Mouse (Mus musculus) mature B cell (primary cell): ENCODE data around the gene Ncoa5.

Source experiments
- in situ Hi-C: fragments of 300-500 bp; cut with MboI; formaldehyde crosslinking; loops from 2 replicates; pipeline ENCODE4 v1.14.3; 2019

The Ncoa5 gene

DNA sequence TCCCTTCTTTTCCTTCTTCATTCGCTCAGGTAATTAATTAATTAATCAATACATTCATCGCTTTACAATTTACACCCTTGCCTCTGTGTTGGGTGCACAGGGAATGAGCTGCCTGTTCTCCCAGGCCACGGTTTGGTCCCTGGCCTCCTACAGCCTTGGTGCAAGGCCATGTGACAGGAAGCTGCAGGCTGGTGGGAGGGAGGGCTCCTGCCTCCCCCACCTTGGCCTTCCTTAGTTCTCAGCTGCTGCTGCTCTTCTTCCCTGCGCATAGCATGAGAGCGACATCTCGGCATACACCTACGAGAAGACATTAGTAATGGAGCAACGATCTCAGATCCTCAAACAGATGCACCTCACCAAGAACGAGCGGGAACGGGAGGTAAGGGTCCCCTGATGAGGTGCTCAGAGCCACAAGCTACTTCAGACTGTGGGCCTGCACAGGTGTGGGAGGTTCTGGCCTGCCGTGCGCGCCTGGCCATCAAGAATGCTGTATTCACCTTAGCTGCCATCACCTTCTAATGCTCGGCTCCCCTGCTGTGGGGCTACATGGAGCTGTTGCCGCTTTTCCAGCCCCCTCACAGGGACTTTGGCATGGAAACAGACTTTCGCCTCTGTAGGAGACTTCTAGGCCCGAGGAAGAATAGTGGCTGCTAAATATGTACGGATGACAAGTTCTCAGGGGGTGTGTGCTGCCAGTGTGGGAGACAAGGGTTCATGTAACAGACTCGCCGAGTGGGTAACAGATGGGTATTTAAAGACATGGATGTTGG is 39.8 kb downstream of the Ncoa5 start:
- in situ Hi-C loops: no loop called here

DNA sequence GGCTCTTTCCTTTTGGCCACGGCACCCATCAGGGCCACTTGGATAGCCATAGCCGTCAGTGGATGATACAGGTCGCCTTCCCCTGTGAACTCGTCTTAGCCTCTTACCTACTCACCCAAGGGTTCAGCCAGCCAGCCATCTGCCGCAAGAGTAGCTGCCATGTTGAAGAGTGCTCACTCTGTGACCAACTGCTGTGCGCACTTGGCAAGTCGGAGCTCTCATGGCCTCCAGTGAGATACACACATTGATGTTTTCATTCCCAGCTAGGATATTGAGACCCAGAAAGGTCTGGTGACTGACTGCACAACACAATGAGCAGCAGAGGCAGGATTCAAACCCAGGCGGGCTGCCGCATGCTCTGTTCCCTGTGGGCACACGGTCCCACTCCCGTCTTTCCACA is 40.5 kb downstream of the Ncoa5 start:
- in situ Hi-C loops: no loop called here

DNA sequence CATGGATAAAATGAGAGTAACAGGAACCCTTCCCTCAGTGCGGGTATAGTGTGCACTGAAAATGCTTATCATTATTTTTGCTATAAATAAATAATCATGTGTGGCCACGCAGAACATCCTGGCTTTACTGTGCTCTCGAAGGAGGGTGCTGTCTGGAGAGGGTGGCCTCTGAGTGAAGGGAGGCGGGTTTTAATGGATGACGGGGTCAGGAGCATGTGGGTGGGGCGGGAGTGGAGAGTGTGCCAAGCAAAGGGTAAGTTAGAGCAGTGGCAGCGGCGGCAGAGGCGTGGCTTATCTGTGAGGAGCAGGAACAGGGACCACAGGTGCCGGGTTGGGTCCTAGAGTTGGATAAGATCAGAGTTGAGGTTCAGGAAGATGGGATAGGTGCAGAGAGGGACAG is 42.9 kb downstream of the Ncoa5 start:
- in situ Hi-C loops: no loop called here

DNA sequence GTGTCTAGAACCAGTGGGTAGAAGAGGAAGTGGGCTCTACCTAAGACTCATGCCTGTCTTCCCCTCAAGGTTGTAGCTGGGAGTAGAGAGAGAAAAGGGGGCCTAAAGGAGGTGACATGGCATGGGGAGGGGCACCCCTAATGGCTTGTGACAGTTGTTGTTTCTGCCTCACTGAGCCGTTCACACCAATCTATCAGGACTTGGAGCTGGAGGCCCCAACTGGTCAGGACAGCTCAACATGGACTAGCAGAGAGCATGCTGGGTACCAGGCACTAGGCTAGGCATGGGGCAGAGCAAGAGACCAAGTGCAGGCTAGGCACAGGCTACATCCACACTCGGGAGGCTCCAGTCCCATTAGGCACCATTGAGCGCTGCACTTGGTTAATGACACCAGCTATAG is 43.6 kb downstream of the Ncoa5 start:
- in situ Hi-C loops: no loop called here

DNA sequence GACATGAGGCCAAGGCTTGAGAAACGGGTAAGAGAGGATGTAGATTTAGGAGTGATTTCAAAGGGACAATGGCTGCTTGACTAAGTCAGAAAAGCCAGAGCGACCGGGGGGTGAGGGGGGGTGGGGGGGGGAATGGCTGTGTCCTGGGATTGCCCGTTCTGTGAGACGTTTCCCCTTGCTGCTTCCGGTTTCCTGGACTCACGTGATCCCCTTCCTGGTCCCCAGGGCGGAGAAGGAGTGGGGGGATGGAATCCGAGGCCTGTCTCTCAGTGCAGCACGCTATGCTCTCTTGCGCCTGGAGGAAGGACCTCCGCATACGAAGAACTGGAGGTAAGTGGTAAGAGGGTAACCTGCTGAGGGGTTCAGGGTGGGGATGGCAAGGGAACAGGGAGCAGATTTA is 45.9 kb downstream of the Ncoa5 start:
- in situ Hi-C loops: no loop called here

DNA sequence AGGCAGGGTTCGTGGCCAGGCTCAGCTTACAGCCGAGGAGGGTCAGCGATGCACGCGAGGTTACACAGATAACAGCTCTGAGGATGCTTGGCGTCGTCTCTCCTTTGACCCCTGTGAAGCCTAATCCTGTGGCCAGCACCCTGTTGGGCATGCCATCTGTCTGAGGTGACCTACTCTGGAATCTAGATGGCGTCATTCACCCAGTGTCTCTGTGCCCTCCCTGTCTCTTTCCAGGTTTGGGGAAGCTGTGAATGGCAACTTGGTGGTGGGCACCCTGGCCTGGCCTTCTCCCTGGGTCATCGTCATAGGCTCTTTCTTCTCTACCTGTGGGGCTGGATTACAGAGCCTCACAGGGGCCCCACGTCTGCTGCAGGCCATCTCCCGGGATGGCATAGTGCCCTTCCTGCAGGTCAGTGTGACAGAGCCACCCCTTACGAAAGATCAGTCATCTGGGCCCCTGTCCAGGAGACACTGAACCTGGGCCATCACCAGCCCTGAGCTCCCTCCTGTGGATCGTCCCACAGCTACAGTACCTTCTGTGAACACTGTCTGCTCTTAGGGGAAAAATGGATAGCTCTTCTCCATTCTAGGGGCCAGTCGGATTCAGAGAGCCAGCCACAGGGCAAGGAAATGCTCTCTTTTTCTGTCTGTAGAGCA is 48.2 kb downstream of the Ncoa5 start:
- in situ Hi-C loops: no loop called here

DNA sequence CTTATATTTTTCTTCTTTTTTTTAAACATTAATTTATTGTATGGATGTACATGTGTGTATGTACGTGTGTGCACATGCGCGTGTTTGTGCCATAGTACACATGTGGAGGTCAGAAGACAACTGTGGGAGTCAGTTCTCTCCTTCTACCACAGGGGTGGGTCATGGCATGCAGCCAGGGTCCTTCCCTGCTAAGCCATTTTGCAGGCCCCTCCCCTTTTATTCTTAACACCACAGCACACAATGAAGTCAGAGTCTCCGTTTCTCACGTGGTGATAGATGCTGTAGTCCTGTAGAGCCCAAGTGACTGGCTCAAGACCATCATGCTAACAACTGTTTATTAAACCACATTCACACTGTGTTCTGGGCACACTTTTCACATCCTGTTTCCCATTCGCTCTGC is 48.7 kb downstream of the Ncoa5 start:
- in situ Hi-C loops: no loop called here

DNA sequence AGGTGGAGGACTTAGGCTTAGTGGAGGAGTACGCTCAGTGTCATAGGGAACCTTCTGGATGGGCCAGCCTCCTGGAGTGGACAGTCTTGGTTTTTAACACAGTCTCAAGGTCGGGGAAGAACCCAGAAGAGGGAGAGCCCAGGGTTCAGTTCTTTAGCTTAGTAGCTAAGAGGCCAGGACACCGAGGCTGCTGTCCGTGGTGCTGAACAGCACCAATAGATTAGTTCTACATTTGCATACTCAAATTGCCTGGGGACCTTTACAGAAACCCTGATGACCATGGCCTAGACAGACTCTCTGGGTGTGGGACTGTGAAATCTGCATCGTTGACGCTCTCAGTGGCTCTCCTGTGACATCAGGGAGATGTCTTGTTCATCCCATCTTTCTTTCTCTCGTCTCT is 54.9 kb downstream of the Ncoa5 start:
- in situ Hi-C loops: no loop called here

DNA sequence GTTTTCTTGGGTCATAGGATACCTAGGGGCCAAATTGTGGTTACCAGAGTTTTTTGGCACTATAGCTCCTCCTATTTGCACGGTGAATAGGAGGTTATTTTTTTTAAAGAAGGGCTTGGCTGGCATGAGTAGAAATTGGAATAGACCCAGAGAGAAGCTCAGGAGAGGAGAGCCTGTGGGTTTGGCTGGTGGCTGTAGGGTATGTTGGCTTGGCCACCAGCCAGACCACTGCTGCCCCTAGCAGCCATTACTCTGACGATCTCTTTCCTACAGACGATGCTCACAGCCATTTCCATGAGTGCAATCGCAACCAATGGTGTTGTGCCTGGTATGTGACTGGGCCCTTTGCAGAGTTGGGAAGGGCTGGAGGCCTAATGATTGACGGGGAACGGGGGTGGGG is 59.1 kb downstream of the Ncoa5 start:
- in situ Hi-C loops: no loop called here

DNA sequence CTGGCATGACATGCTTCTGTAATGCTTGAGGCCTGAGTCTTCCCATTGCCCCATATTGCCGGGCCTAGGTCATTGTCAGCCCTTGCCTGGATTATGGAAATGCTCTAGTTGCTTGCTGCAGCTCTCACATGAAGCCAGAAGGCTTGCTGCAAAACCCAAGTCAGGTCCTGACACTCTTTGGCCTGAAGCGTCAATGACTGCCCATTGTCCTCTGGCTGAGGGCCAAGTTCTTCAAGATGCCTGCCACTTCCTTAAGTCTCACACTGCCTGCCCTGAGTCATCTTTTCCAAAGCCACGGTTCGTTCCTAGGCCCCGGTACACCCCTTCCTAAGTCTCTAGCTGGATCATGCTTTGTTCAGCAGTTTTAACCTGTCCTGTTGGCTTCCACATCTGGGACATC is 62.0 kb downstream of the Ncoa5 start:
- in situ Hi-C loops: no loop called here

DNA sequence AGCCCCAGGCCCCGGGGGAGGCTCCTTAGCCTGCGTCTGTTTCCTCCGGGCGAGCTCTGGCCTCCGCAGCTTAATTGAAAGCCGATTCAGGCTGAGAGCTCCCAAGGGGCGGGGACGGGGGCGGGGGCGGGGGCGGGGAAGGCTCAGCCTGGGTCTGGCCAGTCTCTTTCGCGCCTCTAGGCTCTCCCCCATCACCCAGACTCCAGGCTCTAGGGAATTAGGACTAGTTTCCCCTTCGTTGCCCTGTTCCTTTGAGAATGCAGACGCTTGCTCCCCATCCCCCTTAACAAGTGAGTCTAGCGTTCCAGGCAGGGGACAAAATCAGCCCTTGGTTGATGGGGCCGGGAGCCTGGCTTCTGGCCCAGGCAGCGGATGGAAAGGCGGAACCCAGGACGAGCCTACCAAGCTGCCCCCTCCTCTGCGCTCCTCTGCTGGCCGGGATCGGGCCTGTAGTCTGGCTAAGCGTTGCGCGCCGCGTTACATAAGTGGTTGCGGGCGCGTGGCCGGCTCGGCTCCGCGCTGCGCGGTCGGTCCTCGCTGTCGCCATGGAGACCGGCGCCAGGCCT is 64.0 kb downstream of the Ncoa5 start:
- in situ Hi-C loops: no loop called here

DNA sequence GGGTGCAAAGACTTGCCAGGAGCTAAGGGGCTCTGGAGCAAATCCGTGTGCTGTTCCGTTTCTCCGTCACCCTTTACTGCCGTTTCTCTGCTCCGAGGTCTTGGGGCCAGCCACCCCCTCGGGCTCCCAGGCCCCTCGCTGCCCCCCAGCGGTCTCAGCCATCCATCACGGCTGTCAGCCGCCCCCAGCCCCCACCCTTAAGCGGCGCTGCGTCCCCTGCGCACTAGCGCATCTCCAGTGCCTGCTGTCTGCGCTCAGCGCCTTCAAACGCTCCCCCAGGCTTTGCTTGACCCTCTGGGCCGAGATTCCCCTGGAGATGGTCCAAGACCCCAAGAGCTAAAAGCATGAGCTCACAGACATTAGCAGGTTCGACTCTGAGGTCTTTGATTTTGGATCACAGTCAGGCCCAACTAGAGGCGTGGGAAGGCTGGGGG is 65.3 kb downstream of the Ncoa5 start:
- in situ Hi-C loops: no loop called here

DNA sequence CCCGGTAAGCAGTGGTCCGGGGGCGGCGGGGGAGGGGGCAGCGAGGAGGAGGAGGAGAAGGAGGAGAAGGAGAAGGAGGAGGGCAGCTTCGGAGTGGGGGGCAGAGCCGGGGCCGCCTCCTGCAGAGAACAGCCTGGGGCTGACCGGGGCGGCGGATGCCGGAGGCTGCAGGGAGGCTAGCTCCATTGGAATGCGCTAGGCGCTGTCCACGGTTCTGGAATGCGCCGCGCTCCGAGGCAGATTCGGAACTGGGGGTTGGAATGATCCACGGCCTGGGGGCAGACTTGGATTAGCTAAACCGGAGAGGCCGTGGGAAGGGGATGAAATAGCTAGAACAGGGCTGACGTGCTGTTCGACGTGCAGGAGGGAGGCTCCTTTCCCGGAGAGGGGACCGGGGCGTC is 66.2 kb downstream of the Ncoa5 start:
- in situ Hi-C loops: no loop called here

DNA sequence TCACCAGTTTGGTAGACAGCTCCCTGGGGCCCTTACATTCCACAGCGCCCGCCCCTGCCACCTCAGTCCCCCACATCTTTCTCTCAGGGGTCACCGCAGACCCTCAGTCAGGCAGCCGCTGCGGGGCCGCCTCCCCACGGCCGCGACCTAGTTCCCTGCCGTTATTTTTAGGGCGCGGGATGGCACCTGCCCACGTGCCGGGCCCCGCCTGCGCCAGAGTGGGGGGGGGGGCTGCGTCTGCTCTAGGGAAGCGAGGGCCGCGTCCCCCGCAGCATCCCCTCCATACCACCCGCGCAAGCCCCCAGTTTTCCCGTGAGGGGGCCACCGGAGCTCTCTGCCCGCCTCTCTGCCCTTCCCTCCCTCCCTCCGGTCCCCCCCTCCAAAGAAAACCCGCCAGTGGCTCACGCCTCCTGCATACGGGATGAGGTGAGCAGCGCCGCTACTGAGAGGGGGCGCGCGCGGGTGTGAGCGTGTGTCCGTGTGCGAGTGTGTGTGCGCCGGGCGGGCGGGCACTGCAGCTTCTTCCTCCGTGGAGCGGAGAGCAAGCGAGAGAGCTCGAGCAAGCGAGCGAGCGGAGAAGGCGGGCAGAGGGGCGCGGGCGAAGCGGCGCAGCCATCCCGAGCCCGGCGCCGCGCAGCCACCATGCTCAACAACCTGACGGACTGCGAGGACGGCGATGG is 66.8 kb downstream of the Ncoa5 start:
- in situ Hi-C loops: no loop called here

DNA sequence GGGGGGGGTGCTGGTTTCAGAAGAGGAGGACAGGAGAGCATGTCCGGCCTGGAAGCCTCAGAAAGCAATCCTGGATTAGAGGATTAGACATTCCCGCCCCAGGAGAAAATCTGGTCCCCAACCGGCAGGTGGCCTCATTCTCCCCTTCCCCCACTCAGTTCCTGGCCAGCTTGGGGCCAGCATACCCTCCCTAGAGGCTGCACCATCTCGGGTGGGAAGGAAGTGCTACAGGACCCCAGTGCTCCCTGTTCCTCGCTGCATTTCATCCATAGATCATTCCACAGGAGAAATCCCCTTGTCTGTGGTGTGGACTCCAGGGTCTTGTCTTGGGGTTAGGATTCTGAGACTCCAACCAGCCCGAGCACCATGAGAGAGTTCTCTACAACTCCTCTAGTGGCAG is 67.5 kb downstream of the Ncoa5 start:
- in situ Hi-C loops: no loop called here

DNA sequence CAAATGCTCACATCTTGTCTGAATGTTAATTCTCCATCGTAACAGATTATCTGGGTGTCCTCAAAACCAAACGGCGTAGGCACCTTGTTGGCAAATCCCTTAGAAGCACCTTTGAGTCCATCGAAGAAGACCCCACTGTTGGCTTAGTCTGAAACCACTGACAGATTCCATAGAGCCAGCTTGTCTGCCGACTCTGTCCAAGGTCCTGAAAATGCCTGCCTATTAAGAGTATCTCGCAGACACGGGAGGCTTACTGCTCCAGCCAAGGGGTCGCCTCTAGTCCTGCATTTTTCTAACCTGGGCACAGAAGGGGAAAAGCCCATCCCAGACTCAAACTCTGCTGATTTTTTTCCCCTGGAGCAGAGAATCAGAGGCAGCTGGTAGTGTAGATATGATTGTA is 68.3 kb downstream of the Ncoa5 start:
- in situ Hi-C loops: no loop called here

DNA sequence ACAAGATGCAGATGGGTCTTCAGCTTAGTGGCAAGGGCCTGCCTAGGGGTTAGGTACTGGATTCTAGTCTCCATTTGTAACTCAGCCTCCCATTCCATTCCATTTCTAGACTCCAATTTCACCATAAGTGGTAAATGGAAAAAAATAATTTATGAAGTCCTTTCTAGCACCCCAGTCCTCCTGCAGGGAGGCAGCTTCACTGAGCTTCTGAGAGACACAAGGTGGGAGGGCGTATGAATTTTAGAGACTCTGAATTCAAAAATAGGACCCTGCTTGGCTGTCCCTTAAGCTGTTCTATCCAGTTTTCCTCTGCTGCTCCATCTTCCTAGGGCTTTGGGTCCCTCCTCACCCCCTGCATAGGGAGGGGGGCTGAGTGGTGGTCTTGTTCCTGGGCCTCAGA is 69.7 kb downstream of the Ncoa5 start:
- in situ Hi-C loops: no loop called here

DNA sequence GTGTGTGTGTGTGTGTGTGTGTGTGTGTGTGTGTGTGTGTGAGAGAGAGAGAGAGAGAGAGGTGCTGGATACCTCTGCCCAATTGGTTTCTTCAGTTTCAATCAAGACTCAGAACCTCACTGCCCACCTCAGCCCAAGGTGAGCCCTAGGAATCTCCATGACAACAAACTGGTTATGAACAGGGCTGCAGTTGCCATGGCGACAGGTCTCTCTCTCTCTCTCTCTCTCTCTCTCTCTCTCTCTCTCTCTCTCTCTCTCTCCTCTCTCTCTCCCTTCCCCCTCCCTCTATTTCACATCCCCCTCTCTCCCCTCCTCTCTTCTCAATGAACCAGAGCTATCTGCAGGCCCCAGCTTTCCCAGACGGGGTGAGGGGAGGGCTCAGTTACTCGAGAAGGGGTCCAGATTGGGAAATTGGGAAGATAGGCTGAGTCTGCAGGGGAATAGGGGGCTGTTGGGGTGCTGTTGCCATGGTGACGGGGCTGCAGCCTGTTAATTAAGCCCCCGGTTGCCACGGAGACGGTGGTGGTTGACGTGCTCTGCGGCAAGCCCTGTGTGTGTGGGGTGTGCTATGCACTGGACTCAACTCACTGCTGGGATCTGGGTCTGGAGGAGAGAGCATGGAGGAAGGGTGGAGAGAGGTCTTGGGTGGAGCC is 70.3 kb downstream of the Ncoa5 start:
- in situ Hi-C loops: no loop called here

DNA sequence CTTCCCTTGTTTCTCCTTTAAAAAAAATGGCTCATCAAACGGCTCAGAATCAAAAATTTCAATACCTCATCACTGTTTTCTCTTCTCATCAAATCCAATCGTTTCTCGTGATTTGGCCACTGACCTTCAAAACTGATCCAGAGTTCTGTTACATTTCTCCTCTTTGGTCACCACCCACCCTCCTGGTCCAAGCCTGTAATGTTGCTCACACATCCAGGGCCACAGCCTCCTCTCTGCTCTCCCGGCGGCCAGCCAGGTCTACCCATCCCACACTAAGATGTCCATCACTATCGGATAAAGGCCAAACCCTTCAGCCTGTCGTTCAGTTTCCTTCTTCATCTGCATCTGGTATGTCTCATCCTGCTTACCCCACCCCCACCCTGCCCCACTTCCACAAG is 72.5 kb downstream of the Ncoa5 start:
- in situ Hi-C loops: no loop called here

DNA sequence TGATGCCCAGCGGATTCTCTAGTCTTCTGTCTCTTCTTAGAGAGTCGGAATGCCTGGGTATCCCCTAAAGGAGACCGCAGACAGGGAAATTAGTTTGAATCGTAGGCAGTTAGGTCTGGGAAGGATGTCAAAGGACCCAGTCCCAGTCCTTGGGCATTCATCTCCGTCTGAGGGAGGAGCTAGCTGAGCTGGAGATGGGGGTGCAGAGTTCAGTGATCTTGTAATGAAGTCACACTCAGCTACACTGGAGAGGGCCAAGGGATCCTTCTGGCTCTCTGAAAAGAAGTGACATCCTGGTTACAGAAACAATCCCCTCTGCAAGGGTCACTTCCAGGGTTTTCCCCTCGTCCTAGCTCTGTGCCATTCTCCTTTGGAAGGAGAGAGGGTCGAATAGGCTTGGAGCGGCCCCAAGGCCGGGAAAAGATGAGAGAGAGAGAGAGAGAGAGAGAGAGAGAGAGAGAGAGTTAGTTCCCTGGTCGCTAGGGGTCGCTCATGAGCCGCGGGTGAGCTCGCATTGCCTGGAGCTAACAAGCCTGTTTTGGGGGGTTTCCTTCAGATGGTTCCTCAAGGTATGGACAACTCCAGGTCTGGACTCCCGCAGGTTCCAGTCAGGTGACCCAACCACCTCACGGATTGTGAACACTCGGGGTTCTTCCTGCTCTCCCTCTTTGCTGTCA is 73.0 kb downstream of the Ncoa5 start:
- in situ Hi-C loops: no loop called here

DNA sequence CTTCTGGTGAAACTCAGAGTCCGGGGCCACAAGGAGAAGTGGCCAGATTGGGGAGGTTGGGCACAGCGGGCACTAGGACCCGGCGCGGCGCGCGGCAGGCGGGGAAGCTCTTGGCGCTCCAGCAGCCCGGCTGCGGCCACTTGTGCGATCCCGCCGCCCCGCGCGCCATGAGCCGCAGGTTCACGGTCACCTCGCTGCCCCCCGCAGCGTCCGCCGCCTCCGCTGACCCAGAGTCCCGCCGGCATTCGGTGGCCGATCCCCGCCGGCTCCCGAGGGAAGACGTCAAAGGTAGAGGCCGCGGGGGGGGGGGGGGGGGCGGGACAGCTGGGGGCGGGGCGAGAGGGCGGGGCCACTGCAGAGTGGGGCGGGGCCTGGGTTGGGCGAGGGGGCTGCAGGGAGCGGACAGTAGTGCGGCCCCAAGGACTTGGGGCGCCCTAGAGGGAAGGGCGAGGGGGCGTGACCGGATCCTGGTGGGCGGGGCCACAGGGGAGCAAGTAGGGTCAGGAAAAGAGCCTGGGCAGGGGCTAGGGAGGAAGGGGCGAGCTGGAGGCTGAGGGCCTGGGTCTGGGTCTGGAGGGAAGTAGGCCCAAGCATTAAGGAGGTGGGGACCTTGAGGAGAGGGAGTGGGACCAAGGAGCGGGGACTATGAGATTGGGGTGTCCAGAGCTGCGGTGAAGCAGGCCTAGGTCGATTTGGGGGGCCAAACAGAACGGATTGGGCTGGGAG is 73.8 kb downstream of the Ncoa5 start, which contains the start of gene Slc12a5:
Gene Slc12a5, plus strand, starts transcription at position 87 of the 726 bp plus-strand sequence.
- in situ Hi-C loops: no loop called here
